Mouse (Mus musculus) embryonic facial prominence, embryonic 10.5 days (tissue): Measurements from ENCODE around the gene Socs3. TPM values are rescaled to one million over a fixed set of nuclear protein-coding genes. Genes with fewer than 3 reads are reported as not detected.

Source experiments
- DNase-seq: peaks from one replicate; pipeline ENCODE4 v3.0.0-alpha.2; 2017; ENCODE audit warnings: low spot score
- H3K27ac ChIP-seq: fragments of 300-500 bp; sonication (generic); replicated peaks from 2 replicates; pipeline ENCODE4 v1.5.1; 2016; ENCODE audit warnings: mild to moderate bottlenecking
- H3K27me3 ChIP-seq: fragments of 300-500 bp; sonication (generic); replicated peaks from 2 replicates; pipeline ENCODE4 v1.6.1; 2016; ENCODE audit warnings: low read depth, mild to moderate bottlenecking; ENCODE audit not compliant: poor library complexity, severe bottlenecking
- H3K36me3 ChIP-seq: fragments of 300-500 bp; sonication (generic); replicated peaks from 2 replicates; pipeline ENCODE4 v1.6.1; 2016; ENCODE audit warnings: mild to moderate bottlenecking, moderate library complexity
- H3K4me1 ChIP-seq: fragments of 300-500 bp; sonication (generic); 2 replicates; pipeline ENCODE4 v1.6.1; 2016
- H3K4me3 ChIP-seq: fragments of 300-500 bp; sonication (generic); 2 replicates; pipeline ENCODE4 v1.5.1; 2016; ENCODE audit warnings: mild to moderate bottlenecking, moderate library complexity
- H3K9me3 ChIP-seq: fragments of 300-500 bp; sonication (generic); 2 replicates; pipeline ENCODE4 v1.6.1; 2016; ENCODE audit warnings: mild to moderate bottlenecking
- WGBS: fragments of 180-500 bp; shearing (Covaris S2); methylation state at CpG from one replicate; pipeline ENCODE4 v1.1.7; 2016; 5-methylcytosine and 5-hydroxymethylcytosine counted together
- polyA plus RNA-seq: library from polyadenylated mRNA; unstranded; fragments of >200 nt; fragmentation: Nextera tagmentation; extraction: Ambion mirVana; gene quantifications from 2 replicates; pipeline ENCODE4 v1.2.1, GENCODE M21; 2016

Gene Socs3
- polyA plus RNA-seq, 1 experiment from 2014 or later, result 16.7 TPM

DNA sequence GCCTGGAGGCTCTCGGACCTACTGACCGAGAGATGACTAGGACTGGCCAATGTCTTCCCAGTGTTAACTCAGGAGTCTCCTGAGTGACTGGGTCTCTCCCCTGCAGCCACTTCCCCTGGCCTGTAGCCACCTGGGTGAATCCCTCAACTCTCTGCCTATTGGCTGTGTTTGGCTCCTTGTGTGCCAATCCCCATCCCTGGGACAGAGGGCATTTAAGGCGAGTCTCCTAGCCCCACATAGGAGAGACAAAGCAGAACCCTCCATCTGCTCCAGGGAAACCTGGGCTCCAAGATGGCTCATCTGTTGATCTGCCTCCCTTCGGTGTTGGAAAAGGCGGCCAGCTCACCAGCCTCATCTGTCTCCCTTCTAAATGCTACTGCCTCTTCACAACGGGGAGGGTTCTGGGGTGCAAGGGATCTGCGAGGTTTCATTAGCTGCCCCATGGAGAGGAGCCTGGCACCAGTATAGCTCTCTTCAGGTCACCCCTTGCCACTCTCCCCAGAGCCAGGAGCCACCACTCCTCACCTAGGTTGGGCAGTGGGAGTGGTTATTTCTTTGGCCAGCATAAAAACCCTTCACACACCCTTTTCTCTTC is 3.2 kb downstream of the Socs3 start:
- H3K9me3 ChIP-seq, result no peaks in the 10 kb centered on the region
- peak overlapping the region; percentile 76 for H3K4me3 ChIP-seq
- peaks cover 18% of the 10 kb centered on the region for H3K36me3 ChIP-seq
- H3K27ac ChIP-seq, result 0 out of 2 replicates have a peak overlapping the region, but pooled peaks have one; percentile 8
- H3K27me3 ChIP-seq, result peaks cover 55% of the 10 kb centered on the region
- DNase-seq, result no peak
- WGBS, result 34% methylated on average over 7 of the region's 7 CpGs
- peaks cover 95% of the 10 kb centered on the region for H3K4me1 ChIP-seq

DNA sequence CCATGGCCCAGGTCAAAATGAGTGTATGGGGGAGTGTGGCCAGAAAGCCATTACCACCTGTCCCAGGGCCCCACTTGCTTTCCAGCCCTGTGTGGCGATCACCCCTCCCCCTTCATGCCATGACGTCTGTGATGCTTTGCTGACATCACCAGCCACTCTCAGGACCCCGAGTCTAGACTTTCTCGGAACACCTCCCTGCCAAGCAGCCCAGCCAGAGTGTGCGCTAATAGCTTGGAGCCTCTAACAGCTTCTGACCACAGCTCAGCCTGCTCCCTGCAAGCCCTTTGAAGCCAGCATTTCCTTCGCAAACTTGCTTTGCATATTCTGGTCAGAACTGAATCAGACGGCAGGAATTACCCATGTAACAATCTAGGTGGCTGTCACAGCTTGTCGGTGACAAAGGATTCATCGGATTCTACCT is 4.3 kb downstream of the Socs3 start:
- Histone ChIP-seq H3K4me3 (peak overlapping the region; percentile 76), H3K4me1 (peaks cover 93% of the 10 kb centered on the region), H3K27ac (peak overlapping the region; percentile 89; the same call in 1 of the 2 replicates), H3K27me3 (peaks cover 47% of the 10 kb centered on the region), H3K9me3 (no peaks in the 10 kb centered on the region), H3K36me3 (peaks cover 18% of the 10 kb centered on the region)
- 12% methylated on average over 9 of the region's 9 CpGs for WGBS
- DNase-seq, result no peak

DNA sequence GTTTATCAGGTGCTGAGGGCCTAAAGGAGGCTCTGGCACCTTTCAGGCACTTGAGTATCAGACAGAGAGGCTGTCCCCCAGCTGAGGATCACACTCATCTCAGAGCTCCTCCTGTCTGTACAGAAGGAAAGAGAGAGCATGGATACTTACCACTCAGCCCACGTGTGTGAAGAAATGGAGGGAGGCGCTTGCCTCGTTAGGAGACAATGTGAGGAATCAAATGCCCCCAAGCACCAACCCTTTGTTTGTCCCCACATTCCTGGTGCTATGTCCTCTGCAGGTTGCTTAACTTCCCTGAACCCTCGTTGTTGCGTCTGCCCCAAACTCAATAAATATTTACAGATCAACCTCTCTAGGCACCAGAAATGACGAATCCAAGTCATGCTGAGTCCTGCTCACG is 4.8 kb downstream of the Socs3 start:
- peak overlapping the region; percentile 89 for H3K27ac ChIP-seq
- peaks cover 46% of the 10 kb centered on the region for H3K27me3 ChIP-seq
- no peak for DNase-seq
- WGBS, result 22% methylated on average over 7 of the region's 7 CpGs
- H3K36me3 ChIP-seq, result peaks cover 18% of the 10 kb centered on the region
- H3K9me3 ChIP-seq, result no peaks in the 10 kb centered on the region
- H3K4me3 ChIP-seq, result peak overlapping the region; percentile 76
- peaks cover 90% of the 10 kb centered on the region for H3K4me1 ChIP-seq

DNA sequence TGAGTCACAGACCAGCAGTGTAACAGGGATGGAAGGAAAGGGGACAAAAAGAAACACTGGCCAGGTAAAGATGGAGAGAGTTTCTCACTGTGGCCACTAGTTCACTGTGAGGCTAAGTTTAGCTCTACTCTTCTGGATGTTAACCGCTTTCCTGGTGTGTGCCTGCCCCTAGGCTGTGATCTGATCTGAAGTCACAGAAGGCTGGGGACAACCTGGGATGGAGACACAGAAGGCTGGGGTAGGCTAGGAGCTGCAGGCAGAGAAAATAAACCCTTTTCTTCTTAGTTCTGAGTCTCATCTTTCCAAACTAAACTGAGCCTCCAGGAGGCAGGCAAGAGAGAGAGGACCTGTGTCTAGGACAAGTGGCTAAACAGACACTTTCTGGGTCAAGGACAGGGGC is 5.6 kb downstream of the Socs3 start:
- DNase-seq, result no peak
- Histone ChIP-seq H3K9me3 (no peaks in the 10 kb centered on the region), H3K36me3 (peaks cover 18% of the 10 kb centered on the region), H3K27ac (peak overlapping the region; percentile 89), H3K4me3 (peak overlapping the region; percentile 76), H3K4me1 (peaks cover 90% of the 10 kb centered on the region), H3K27me3 (peaks cover 52% of the 10 kb centered on the region)
- 4% methylated on average over 1 of the region's 1 CpGs for WGBS

DNA sequence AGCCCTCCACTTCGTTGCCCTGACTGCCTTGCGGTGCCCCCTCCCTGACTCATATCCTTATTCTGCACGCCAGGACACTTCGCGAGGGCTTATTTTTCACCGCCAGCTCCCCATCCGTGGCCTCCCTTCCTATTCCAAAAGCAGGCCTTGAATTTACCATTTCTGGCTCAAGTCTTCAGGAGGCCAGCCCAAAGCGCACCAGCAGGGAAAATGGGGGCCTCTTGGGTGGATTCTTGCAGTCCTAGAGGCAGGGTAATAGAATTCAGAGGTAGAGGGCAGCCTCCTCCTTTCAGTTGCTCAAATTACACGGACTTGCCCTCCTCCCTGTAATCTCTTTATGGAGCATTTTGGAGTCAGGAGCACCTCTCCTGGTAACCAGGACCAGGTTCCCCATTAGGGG is 6.0 kb downstream of the Socs3 start:
- H3K4me3 ChIP-seq, result peak overlapping the region; percentile 76
- no peak for DNase-seq
- no peaks in the 10 kb centered on the region for H3K9me3 ChIP-seq
- H3K27ac ChIP-seq, result peak overlapping the region; percentile 89
- WGBS, result under 1% methylated on average over 9 of the region's 9 CpGs
- peaks cover 88% of the 10 kb centered on the region for H3K4me1 ChIP-seq
- peaks cover 18% of the 10 kb centered on the region for H3K36me3 ChIP-seq
- peaks cover 56% of the 10 kb centered on the region for H3K27me3 ChIP-seq

DNA sequence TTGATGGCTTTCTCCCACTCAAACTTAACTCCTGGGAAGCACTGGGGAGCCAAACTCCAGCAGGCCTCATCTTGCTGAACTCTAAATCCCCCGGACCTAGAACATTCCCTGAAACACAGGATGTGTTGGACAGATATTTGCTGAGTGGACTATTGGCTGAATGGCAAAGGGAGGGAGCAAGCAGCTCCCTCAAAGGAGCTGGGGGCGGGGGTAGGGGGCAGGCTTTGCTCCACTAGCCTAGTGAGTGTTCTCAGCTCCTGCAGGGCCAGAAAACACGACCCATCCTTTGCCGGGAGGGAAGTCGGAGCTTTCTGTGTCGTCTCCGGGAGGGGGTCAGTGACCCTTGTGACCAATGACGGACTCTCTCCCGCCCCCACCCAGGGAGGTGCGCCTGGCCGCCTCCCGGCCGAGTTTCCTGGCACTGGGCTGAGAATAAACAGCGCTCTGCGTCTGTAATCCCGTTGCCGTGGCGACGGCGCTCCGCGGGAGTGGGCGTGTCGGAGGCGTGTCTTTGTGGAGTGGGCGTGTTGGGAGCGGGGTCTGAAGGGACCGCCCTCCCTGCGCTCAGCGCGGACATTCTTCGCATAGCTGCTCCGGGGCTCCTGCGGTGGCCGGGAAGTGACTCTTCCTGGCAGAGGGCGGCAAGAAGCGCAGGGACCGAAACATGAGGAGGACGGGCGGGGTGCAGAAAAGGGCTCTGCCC is 6.6 kb downstream of the Socs3 start:
- under 1% methylated on average over 40 of the region's 40 CpGs for WGBS

DNA sequence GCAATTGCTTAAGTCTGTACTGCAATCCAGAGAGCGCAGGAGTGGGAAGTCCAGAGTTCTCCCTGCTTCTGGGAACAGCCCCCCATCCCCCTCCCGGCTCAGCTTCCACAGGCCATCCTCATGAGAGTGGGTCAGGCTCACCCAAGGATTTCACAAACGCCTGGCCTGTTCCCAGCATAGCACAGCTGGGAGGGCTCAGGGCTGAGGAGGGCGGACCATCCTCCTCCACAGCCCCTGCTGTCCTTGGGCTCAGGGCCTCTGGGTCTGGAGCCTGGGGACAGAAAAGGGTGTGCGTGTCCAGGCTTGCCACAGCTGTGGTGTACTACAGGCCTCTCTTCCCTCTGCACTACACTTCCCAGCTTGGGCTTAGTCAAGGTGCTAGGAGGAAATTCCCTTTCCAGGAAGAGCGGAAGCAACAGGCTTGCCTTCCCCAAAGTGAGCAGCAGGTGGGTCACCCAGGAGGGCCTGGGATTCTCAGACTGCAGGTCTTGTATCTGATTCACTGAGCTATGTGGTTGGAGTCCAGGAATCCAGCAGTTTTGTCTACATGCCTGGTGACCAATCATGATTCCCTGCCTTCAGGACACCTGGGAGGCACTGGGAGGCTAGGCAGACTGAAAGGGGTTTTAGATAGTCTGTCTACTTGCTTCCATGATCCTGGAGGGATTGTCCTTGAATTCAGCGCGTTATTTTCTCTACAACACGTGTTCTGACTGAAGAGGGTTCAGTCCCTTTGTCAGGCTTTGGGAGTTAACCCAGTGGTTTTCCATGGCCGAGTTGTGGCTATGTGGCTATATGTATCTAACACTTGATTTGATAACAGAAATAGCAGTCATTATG is 7.4 kb downstream of the Socs3 start:
- Histone ChIP-seq H3K4me3 (peak overlapping the region; percentile 76), H3K36me3 (peaks cover 14% of the 10 kb centered on the region), H3K9me3 (no peaks in the 10 kb centered on the region), H3K4me1 (peaks cover 81% of the 10 kb centered on the region), H3K27me3 (peaks cover 53% of the 10 kb centered on the region), H3K27ac (peak overlapping the region; percentile 89)
- no peak for DNase-seq
- 26% methylated on average over 10 of the region's 10 CpGs for WGBS

More for the DNA sequence above, 6.6 kb downstream of the Socs3 start:
- peaks cover 59% of the 10 kb centered on the region for H3K27me3 ChIP-seq
- H3K4me1 ChIP-seq, result peaks cover 87% of the 10 kb centered on the region
- peak; percentile 99 for DNase-seq
- H3K4me3 ChIP-seq, result peak overlapping the region; percentile 76
- peak overlapping the region; percentile 89 for H3K27ac ChIP-seq
- peaks cover 18% of the 10 kb centered on the region for H3K36me3 ChIP-seq
- no peaks in the 10 kb centered on the region for H3K9me3 ChIP-seq

DNA sequence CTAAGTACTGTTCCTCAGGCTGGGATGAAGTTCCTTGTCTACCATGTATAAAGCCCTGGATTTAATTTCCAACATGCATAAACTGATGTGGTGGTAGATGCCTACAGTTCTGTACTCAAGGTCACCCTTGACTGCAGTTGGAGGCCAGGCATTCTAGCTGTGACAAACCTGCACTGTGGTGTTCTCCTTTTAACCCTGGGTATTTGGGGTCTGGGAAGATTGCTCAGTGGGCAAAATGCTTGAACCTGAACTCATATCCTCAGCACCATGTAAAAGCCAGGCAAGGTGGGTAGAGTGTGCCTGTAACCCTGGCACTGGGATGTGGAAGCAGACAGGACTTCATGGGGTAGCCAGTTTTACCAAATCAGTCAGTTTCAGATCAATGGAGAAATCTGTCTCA is 9.2 kb downstream of the Socs3 start:
- Histone ChIP-seq H3K4me1 (peaks cover 72% of the 10 kb centered on the region), H3K27ac (no peak overlapping the region), H3K4me3 (no peak overlapping the region), H3K9me3 (no peaks in the 10 kb centered on the region), H3K36me3 (no peaks in the 10 kb centered on the region), H3K27me3 (peaks cover 34% of the 10 kb centered on the region)
- no peak for DNase-seq

DNA sequence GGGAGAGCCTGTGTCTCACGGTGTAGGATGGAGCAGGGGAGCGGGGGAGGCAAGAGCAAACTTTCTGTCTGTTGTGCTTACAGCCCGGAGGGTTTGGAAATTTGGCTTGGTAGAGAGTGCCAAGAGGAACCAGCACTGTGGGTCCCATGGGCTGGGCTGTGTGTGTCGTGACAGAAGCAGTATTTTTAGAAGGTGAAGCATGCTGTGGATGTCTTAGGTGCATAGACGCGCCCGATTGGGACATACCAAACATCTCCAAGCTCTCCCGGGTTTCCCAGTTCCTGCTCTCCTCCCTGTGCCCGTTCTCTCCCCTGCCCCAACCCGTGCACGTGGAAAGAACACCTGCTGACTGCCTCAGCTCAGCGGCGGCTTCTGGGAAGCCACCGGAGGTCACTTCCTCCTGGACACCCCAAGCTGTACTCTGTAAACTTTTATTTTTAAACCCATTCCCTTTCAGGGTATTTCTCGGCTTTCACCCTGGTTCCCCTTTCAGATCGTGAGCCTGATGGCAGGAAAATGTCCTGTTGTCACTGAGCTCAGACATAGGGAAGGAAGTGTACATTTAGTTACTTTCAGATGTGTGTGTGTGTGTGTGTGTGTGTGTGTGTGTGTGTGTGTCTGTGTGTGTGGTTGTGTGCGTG is 10.0 kb downstream of the Socs3 start:
- no peaks in the 10 kb centered on the region for H3K9me3 ChIP-seq
- H3K27me3 ChIP-seq, result peaks cover 27% of the 10 kb centered on the region
- no peaks in the 10 kb centered on the region for H3K36me3 ChIP-seq
- H3K27ac ChIP-seq, result peak overlapping the region; percentile 6
- 55% methylated on average over 17 of the region's 17 CpGs for WGBS
- DNase-seq, result no peak
- H3K4me3 ChIP-seq, result no peak overlapping the region
- peaks cover 72% of the 10 kb centered on the region for H3K4me1 ChIP-seq

DNA sequence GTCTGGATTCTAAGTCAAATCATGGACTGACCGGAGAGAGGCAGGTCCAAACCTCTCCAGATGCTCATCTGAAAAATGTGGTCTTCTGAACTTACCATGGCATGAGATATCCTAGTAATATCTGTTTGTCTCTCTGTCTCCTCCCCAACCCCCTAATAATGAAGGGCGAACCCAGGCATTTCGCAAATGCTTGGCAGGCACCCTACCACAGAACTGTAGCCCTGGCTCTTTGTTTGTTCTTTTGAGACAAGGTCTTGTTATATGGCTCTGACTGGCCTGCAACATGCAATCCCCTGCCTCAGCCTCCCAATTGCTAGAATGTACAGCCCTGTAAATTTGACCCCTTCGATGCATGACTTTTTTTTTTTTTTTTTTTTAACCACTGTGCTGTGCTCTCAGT is 10.7 kb downstream of the Socs3 start:
- WGBS, result 89% methylated on average over 4 of the region's 4 CpGs
- Histone ChIP-seq H3K27ac (no peak overlapping the region), H3K9me3 (no peaks in the 10 kb centered on the region), H3K36me3 (no peaks in the 10 kb centered on the region), H3K4me1 (peaks cover 72% of the 10 kb centered on the region), H3K4me3 (no peak overlapping the region), H3K27me3 (peaks cover 23% of the 10 kb centered on the region)
- DNase-seq, result no peak

DNA sequence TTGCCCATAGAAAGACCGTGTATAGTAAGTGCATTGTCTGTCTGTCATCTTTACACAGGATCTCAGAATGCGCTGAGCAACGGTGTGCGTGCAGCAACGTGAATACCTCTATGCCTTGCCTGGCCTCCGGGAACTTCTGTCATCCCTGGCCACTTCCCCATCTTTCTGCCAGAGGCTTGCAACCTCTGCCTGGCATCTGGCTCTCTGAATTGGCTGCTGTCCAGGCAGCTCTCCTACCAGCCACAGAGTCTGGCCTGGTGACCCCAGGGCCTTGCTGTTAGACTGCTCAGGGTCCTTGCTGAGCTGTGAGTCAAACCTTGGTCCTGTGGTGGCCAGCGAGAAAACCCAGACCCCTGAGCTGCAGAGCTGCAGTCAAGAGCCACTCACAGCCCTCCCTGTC is 11.7 kb downstream of the Socs3 start:
- H3K27ac ChIP-seq, result no peak overlapping the region
- 76% methylated on average over 7 of the region's 7 CpGs for WGBS
- no peak for DNase-seq
- no peaks in the 10 kb centered on the region for H3K9me3 ChIP-seq
- H3K27me3 ChIP-seq, result peaks cover 22% of the 10 kb centered on the region; the same call in 1 of the 2 replicates
- no peaks in the 10 kb centered on the region for H3K36me3 ChIP-seq
- peaks cover 66% of the 10 kb centered on the region for H3K4me1 ChIP-seq
- H3K4me3 ChIP-seq, result no peak overlapping the region

DNA sequence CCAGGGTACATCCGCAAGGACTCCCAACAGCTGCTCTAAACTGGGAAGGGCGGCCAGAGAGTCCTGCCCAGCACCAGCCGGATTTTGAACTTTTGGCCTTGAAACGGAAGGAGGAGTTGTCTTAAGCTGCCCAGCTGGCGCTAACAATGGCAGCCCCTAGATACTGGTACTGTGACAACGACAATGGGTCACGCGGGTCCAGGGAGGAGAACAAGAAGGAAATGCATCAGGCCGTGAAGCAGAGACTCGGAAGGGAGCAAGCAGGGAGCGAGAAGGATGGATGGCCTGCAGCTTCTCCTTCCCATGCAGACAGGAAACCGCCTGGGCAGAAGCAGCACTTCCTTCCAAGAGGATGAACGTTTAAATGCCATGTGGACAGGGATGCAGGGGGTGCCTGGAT is 14.2 kb downstream of the Socs3 start:
- H3K9me3 ChIP-seq, result no peaks in the 10 kb centered on the region
- H3K4me1 ChIP-seq, result peaks cover 64% of the 10 kb centered on the region
- H3K4me3 ChIP-seq, result no peak overlapping the region
- no peak for DNase-seq
- WGBS, result 66% methylated on average over 13 of the region's 13 CpGs
- no peaks in the 10 kb centered on the region for H3K36me3 ChIP-seq
- H3K27me3 ChIP-seq, result peaks cover 35% of the 10 kb centered on the region
- H3K27ac ChIP-seq, result peak overlapping the region; percentile 27
